Mouse (Mus musculus) heart, postnatal 14 days (tissue): ENCODE measurements around the gene Ankrd63. TPM values are rescaled to one million over a fixed set of nuclear protein-coding genes. Genes with fewer than 3 reads are reported as not detected.
A peak's percentile ranks its signal among the peaks of the same experiment; 100 is the strongest.

ENCODE experiments used
- DNase-seq, 2 experiments: peaks; one replicate each; pipeline ENCODE4 v3.0.0; 2021 to 2022
- intact Hi-C: fragments of 180-260 bp; cut with DNase I; formaldehyde crosslinking; loops from one replicate; pipeline ENCODE4 v1.15.1; 2025
- long read RNA-seq, 2 experiments: library from polyadenylated mRNA; stranded (forward); transcript quantifications; one replicate each; pipeline ENCODE4 v2.0.0; 2021
- total RNA-seq, 2 experiments: library from RNA; stranded (reverse); gene quantifications; 2 replicates each; pipeline ENCODE4 v1.2.3; 2021

Gene Ankrd63
- 1 to 10 TPM; 1.7 to 2.8 TPM for total RNA-seq
- long read RNA-seq, experiment 1: 0 reads
- long read RNA-seq, experiment 2: 0 reads

- intact Hi-C loops: loop anchor here (5.0 kb wide), 1 partner anchor 38 kb away; no protein-coding TSS in a partner anchor
- DNase-seq: peak; percentile 25 to 35
Measured at GRCm38 (mm10) chr2:118703913-118704730, at the start of gene Ankrd63. Ankrd63 (minus strand) TSS chr2:118703963.

- intact Hi-C loops: no loop called here
- DNase-seq: no peak
Measured at GRCm38 (mm10) chr2:118752792-118753108, 49.0 kb upstream of the Ankrd63 start.

- peak in 1 of 2 experiments; percentile 46 for DNase-seq
- intact Hi-C loops: no loop called here
Measured at GRCm38 (mm10) chr2:118751896-118752791, 48.4 kb upstream of the Ankrd63 start.

- peak; percentile 52 to 54 for DNase-seq
- intact Hi-C loops: no loop called here
Measured at GRCm38 (mm10) chr2:118750476-118750875, 46.7 kb upstream of the Ankrd63 start.

- DNase-seq: peak in 1 of 2 experiments; percentile 43
- intact Hi-C loops: no loop called here
Measured at GRCm38 (mm10) chr2:118749341-118749884, 45.6 kb upstream of the Ankrd63 start.

GRCm38 (mm10) chr2:118747301-118747960, 43.7 kb upstream of the Ankrd63 start:
- peak in 1 of 2 experiments; percentile 47 for DNase-seq
- intact Hi-C loops: loop anchor here (2.0 kb wide), 1 partner anchor 13 kb away; no protein-coding TSS in a partner anchor

GRCm38 (mm10) chr2:118745915-118746901, 42.4 kb upstream of the Ankrd63 start:
- intact Hi-C loops: loop anchor here (1.0 to 2.0 kb wide), 2 partner anchors 15 to 137 kb away; no protein-coding TSS in a partner anchor
- peak; percentile 49 to 56 for DNase-seq

- intact Hi-C loops: loop anchor here (1.0 kb wide), 1 partner anchor 138 kb away; no protein-coding TSS in a partner anchor
- peak; percentile 92 to 96 for DNase-seq
Measured at GRCm38 (mm10) chr2:118745232-118745884, 41.6 kb upstream of the Ankrd63 start, which contains the start of gene Inafm2. Inafm2 (plus strand) TSS chr2:118745758.

- intact Hi-C loops: loop anchor here (1.0 to 5.0 kb wide), 2 partner anchors 42 to 139 kb away; partner anchors contain the start of gene Ankrd63
- DNase-seq: no peak
Measured at GRCm38 (mm10) chr2:118744621-118745020, 40.9 kb upstream of the Ankrd63 start.

GRCm38 (mm10) chr2:118743261-118743943, 39.6 kb upstream of the Ankrd63 start:
- intact Hi-C loops: loop anchor here (2.0 to 5.0 kb wide), 2 partner anchors 35 to 41 kb away; partner anchors contain the start of genes Ankrd63 and Disp2
- no peak for DNase-seq

- intact Hi-C loops: loop anchor here (5.0 kb wide), 1 partner anchor 39 kb away; the partner anchor contains the start of gene Ankrd63
Measured at GRCm38 (mm10) chr2:118741183-118741582, 37.4 kb upstream of the Ankrd63 start.

GRCm38 (mm10) chr2:118740341-118740740, 36.6 kb upstream of the Ankrd63 start:
- intact Hi-C loops: loop anchor here (5.0 kb wide), 1 partner anchor 38 kb away; the partner anchor contains the start of gene Ankrd63
- no peak for DNase-seq

More at GRCm38 (mm10) chr2:118741183-118741582, 37.4 kb upstream of the Ankrd63 start:
- no peak for DNase-seq

GRCm38 (mm10) chr2:118733341-118733740, 29.6 kb upstream of the Ankrd63 start:
- intact Hi-C loops: no loop called here
- DNase-seq: no peak

GRCm38 (mm10) chr2:118731981-118732380, 28.2 kb upstream of the Ankrd63 start:
- intact Hi-C loops: no loop called here
- DNase-seq: no peak

GRCm38 (mm10) chr2:118730622-118730915, 26.8 kb upstream of the Ankrd63 start:
- intact Hi-C loops: loop anchor here (1.0 kb wide), 2 partner anchors 31 to 92 kb away; no protein-coding TSS in a partner anchor
- peak; percentile 82 to 87 for DNase-seq

- intact Hi-C loops: loop anchor here (1.0 kb wide), 2 partner anchors 31 to 92 kb away; no protein-coding TSS in a partner anchor
- no peak for DNase-seq
Measured at GRCm38 (mm10) chr2:118729816-118730621, 26.3 kb upstream of the Ankrd63 start.
